Mouse (Mus musculus): Measurements from ENCODE around the gene Aifm3. TPM values are rescaled to one million over a fixed set of nuclear protein-coding genes. Genes with fewer than 3 reads are reported as not detected.
A peak's percentile ranks its signal among the peaks of the same experiment; 100 is the strongest.
"Not testable (repeated sequence)": the region's sequence is repeated elsewhere in the genome, so short reads cannot be mapped to it uniquely, and the experiment has no call there.

Aifm3 gene
- polyA plus RNA-seq, 1 experiment from 2014 or later, result 5.4 TPM

- no peak overlapping the region for H3K9ac ChIP-seq
- ATAC-seq, result no peak
- H3K27me3 ChIP-seq (replicated peaks), result no peaks in the 10 kb centered on the region
- H3K36me3 ChIP-seq, result peaks cover 14% of the 10 kb centered on the region
- no peaks in the 10 kb centered on the region for H3K9me3 ChIP-seq
- WGBS, result 76% methylated on average over 4 of the region's 4 CpGs
- no peak overlapping the region for H3K4me3 ChIP-seq (replicated peaks)
- no peak overlapping the region for H3K4me2 ChIP-seq (replicated peaks)
- H3K27ac ChIP-seq, result no peak overlapping the region
- H3K4me1 ChIP-seq (replicated peaks), result no peaks in the 10 kb centered on the region
Observed at GRCm38 (mm10) chr16:17478331-17478943, 11.0 kb upstream of the Aifm3 start.

DNA sequence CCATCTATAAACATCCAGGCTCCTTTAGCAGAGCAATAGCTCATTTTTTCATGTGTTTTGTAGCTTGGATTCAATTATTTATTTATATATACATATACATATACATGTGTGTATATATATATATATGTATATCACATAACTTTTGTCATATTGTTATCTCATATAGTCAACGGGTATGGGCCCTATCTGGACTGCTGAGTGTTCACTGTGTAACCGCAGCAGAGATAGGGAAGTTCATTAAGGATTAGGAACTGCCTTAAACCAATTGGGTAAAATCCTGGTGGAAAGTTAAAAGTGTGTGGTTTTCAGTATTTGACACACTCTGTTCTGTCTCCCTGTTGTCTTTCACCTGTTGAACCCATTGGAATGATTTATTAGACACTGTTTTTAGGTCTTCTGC is 7.9 kb upstream of the Aifm3 start:
- Histone ChIP-seq H3K9me3 (no peaks in the 10 kb centered on the region), H3K9ac (no peak overlapping the region), H3K27me3 (replicated peaks) (no peaks in the 10 kb centered on the region), H3K4me2 (replicated peaks) (no peak overlapping the region), H3K36me3 (peaks cover 20% of the 10 kb centered on the region), H3K4me3 (replicated peaks) (no peak overlapping the region), H3K27ac (no peak overlapping the region), H3K4me1 (replicated peaks) (peaks cover 2% of the 10 kb centered on the region; the same call in 1 of the 2 replicates)
- 81% methylated on average over 2 of the region's 2 CpGs for WGBS
- no peak for ATAC-seq

- Histone ChIP-seq H3K9ac (no peak overlapping the region), H3K27ac (no peak overlapping the region), H3K27me3 (replicated peaks) (peaks cover 8% of the 10 kb centered on the region; the same call in 1 of the 2 replicates), H3K4me3 (replicated peaks) (no peak overlapping the region), H3K9me3 (no peaks in the 10 kb centered on the region), H3K36me3 (peaks cover 22% of the 10 kb centered on the region), H3K4me2 (replicated peaks) (no peak overlapping the region), H3K4me1 (replicated peaks) (peaks cover 11% of the 10 kb centered on the region)
- WGBS, result 11% methylated on average over 3 of the region's 3 CpGs
- ATAC-seq, result no peak
Observed at GRCm38 (mm10) chr16:17486505-17486904, 2.9 kb upstream of the Aifm3 start.

GRCm38 (mm10) chr16:17488478-17489468 is 638 bp upstream of the Aifm3 start:
- peaks cover 13% of the 10 kb centered on the region for H3K36me3 ChIP-seq
- H3K9ac ChIP-seq, result 0 out of 2 replicates have a peak overlapping the region, but pooled peaks have one; percentile 59
- no peak overlapping the region for H3K27ac ChIP-seq
- H3K27me3 ChIP-seq (replicated peaks), result peaks cover 9% of the 10 kb centered on the region; the same call in 1 of the 2 replicates
- peak overlapping the region; percentile 48 for H3K4me3 ChIP-seq (replicated peaks)
- ATAC-seq, result peak; percentile 19
- WGBS, result 48% methylated on average over 14 of the region's 14 CpGs
- peak overlapping the region; percentile 91 for H3K4me2 ChIP-seq (replicated peaks)
- no peaks in the 10 kb centered on the region for H3K9me3 ChIP-seq
- peaks cover 11% of the 10 kb centered on the region for H3K4me1 ChIP-seq (replicated peaks)

DNA sequence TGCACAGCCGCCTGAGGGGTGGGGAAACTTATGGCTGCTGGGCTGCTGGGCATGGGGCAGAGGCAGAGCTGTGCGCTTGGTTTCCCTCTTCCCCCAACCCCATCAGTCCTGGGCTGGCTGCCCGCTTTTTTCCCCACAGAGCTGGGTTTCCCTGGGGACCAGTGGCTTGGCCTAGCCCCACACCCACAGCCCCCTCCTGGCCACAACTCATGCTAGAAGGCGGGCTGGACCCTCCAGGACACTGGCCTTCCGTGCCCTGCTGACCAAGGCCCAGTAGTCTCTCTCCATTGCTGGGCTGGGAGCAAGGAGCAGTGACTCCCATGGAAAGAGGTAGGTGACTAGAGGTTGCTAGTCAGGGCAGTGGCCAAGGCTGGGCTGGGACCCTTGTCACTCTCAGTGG is 1.7 kb downstream of the Aifm3 start:
- 74% methylated on average over 5 of the region's 5 CpGs for WGBS
- Histone ChIP-seq H3K4me1 (replicated peaks) (peaks cover 12% of the 10 kb centered on the region), H3K27me3 (replicated peaks) (peaks cover 9% of the 10 kb centered on the region; the same call in 1 of the 2 replicates), H3K27ac (no peak overlapping the region), H3K36me3 (peaks cover 4% of the 10 kb centered on the region; the same call in 1 of the 2 replicates), H3K4me3 (replicated peaks) (no peak overlapping the region), H3K4me2 (replicated peaks) (no peak overlapping the region), H3K9ac (no peak overlapping the region), H3K9me3 (no peaks in the 10 kb centered on the region)
- ATAC-seq, result no peak

GRCm38 (mm10) chr16:17491896-17492561 is 2.6 kb downstream of the Aifm3 start:
- peaks cover 16% of the 10 kb centered on the region for H3K4me1 ChIP-seq (replicated peaks)
- no peak overlapping the region for H3K27ac ChIP-seq
- WGBS, result 73% methylated on average over 5 of the region's 5 CpGs
- no peak overlapping the region for H3K4me2 ChIP-seq (replicated peaks)
- H3K4me3 ChIP-seq (replicated peaks), result no peak overlapping the region
- peaks cover 9% of the 10 kb centered on the region; the same call in 1 of the 2 replicates for H3K27me3 ChIP-seq (replicated peaks)
- peaks cover 4% of the 10 kb centered on the region; the same call in 1 of the 2 replicates for H3K36me3 ChIP-seq
- ATAC-seq, result no peak
- H3K9me3 ChIP-seq, result no peaks in the 10 kb centered on the region
- no peak overlapping the region for H3K9ac ChIP-seq

GRCm38 (mm10) chr16:17496499-17497305 is 7.3 kb downstream of the Aifm3 start:
- Histone ChIP-seq H3K27ac (0 out of 2 replicates have a peak overlapping the region, but pooled peaks have one; percentile 13), H3K27me3 (replicated peaks) (no peaks in the 10 kb centered on the region), H3K4me1 (replicated peaks) (peaks cover 8% of the 10 kb centered on the region), H3K36me3 (no peaks in the 10 kb centered on the region), H3K4me2 (replicated peaks) (no peak overlapping the region), H3K4me3 (replicated peaks) (no peak overlapping the region), H3K9me3 (no peaks in the 10 kb centered on the region), H3K9ac (no peak overlapping the region)
- WGBS, result 44% methylated on average over 2 of the region's 2 CpGs
- ATAC-seq, result peak; percentile 51; the same call in 1 of the 2 replicates

DNA sequence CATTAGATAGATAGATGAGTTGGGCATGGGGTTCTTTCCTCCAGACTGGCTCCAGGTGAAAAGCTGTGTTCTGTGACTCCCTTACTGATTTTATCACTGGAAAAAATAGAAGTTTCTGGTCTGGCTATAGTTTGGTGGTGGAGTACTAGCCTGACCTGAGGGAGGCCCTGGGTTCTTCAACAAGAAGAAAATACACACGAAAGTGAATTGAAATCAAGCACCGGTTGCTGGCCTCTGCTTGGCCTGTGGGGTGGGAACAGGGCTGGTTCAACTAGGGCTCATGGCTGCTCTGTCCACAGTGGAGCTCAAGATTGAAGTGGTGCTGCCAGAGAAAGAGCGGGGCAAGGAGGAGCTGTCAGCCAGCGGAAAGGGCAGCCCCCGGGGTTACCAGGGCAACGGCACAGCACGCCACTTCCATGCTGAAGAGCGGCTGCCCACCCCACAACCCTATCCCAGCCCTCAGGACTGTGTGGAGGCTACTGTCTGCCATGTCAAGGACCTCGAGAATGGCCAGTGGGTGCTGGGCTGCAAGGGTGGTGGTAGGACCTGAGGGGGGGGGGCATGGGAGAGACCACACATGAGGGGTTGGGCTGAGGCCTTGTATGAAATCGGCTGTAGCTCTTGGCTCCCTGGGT is 10.0 kb downstream of the Aifm3 start:
- H3K27ac ChIP-seq, result no peak overlapping the region
- H3K9ac ChIP-seq, result no peak overlapping the region
- 44% methylated on average over 10 of the region's 10 CpGs for WGBS
- no peak overlapping the region for H3K4me2 ChIP-seq (replicated peaks)
- no peak overlapping the region for H3K4me3 ChIP-seq (replicated peaks)
- H3K36me3 ChIP-seq, result no peaks in the 10 kb centered on the region
- 0 out of 2 replicates have a peak, but pooled peaks have one; percentile 22 for ATAC-seq
- H3K4me1 ChIP-seq (replicated peaks), result peaks cover 8% of the 10 kb centered on the region
- no peaks in the 10 kb centered on the region for H3K27me3 ChIP-seq (replicated peaks)
- no peaks in the 10 kb centered on the region for H3K9me3 ChIP-seq

DNA sequence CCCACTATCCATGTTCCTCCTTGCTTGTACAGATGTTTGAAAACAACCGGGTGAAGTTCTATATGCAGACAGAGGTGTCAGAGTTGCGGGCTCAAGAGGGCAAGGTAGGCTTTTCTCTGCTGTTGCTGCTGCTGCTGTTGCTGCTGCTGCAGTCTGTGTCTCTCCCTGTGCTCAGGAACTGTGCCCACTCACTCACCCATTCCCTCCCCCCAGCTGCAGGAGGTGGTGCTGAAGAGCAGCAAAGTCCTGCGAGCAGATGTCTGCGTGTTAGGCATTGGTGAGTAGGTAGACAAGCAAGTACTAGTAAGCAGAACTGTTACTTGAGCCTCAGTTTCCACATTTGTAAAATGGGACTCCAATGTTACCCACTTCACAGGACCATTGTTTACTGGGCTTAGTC is 13.3 kb downstream of the Aifm3 start:
- 86% methylated on average over 4 of the region's 4 CpGs for WGBS
- no peak for ATAC-seq

DNA sequence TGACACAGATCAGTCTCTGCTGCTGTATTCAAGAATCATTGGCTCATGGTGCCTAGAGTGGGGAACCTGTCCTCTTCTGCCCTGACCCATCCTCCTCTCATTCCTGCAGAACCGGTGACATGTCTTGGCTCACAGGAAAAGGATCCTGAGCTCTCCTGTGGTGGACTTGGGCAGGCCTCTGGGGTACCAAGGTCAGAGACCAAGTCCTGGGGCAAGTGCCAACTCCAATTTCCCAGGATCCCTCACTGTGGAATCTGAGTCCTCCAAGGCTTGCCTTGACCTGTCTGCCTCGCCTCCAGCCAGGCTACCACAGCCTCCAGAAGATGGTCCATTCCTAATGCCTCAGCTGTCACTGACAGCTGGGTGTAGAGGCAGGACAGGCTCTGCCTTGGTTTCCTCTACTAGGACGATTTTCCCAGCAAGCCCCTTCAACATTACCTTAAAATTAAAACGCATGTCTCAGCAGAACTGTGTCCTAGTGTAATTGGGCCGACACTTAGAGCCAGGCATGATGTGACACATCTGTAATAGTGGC is 17.7 kb downstream of the Aifm3 start:
- WGBS, result 76% methylated on average over 5 of the region's 5 CpGs
- Histone ChIP-seq H3K4me1 (replicated peaks) (peaks cover 12% of the 10 kb centered on the region), H3K9me3 (no peaks in the 10 kb centered on the region), H3K27ac (no peak overlapping the region), H3K9ac (no peak overlapping the region), H3K4me3 (replicated peaks) (no peak overlapping the region), H3K4me2 (replicated peaks) (no peak overlapping the region), H3K36me3 (0 out of 2 replicates have a peak, but pooled peaks cover 3% of the 10 kb centered on the region), H3K27me3 (replicated peaks) (no peaks in the 10 kb centered on the region)
- no peak for ATAC-seq

More for the DNA sequence above, 13.3 kb downstream of the Aifm3 start:
- no peaks in the 10 kb centered on the region for H3K27me3 ChIP-seq (replicated peaks)
- H3K9me3 ChIP-seq, result no peaks in the 10 kb centered on the region
- H3K4me3 ChIP-seq (replicated peaks), result no peak overlapping the region
- H3K27ac ChIP-seq, result no peak overlapping the region
- no peak overlapping the region for H3K9ac ChIP-seq
- no peaks in the 10 kb centered on the region for H3K4me1 ChIP-seq (replicated peaks)
- no peaks in the 10 kb centered on the region for H3K36me3 ChIP-seq
- no peak overlapping the region for H3K4me2 ChIP-seq (replicated peaks)

DNA sequence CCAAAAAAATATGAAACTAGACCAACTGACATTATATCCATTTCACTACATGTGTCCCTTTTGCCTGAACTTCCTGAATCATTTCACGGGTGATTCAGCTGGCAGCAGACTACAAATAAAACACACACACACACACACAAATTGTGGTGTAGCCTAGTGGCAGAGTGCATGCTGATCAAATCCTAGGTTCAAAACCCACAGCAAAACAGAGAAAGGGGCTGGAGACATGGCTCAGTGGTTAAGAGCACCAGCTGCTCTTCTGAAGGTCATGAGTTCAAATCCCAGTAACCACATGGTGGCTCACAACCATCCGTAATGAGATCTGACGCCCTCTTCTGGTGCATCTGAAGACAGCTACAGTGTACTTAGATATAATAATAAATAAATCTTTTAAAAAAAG is 18.6 kb downstream of the Aifm3 start:
- WGBS, result 24% methylated on average over 3 of the region's 3 CpGs
- Histone ChIP-seq H3K27ac (peak overlapping the region; percentile 94), H3K4me1 (replicated peaks) (peaks cover 12% of the 10 kb centered on the region), H3K36me3 (0 out of 2 replicates have a peak, but pooled peaks cover 11% of the 10 kb centered on the region), H3K4me2 (replicated peaks) (peak overlapping the region; percentile 64), H3K9ac (peak overlapping the region; percentile 71), H3K4me3 (replicated peaks) (peak overlapping the region; percentile 58)
- not testable (repeated sequence) for H3K27me3 ChIP-seq (replicated peaks); H3K9me3 ChIP-seq
- 0 out of 2 replicates have a peak, but pooled peaks have one; percentile 2 for ATAC-seq

All from intestine, embryonic 15.5 days (tissue).